Comparison of ENCODE assay signal across 23 mouse cellular contexts in the genomic region with DNA sequence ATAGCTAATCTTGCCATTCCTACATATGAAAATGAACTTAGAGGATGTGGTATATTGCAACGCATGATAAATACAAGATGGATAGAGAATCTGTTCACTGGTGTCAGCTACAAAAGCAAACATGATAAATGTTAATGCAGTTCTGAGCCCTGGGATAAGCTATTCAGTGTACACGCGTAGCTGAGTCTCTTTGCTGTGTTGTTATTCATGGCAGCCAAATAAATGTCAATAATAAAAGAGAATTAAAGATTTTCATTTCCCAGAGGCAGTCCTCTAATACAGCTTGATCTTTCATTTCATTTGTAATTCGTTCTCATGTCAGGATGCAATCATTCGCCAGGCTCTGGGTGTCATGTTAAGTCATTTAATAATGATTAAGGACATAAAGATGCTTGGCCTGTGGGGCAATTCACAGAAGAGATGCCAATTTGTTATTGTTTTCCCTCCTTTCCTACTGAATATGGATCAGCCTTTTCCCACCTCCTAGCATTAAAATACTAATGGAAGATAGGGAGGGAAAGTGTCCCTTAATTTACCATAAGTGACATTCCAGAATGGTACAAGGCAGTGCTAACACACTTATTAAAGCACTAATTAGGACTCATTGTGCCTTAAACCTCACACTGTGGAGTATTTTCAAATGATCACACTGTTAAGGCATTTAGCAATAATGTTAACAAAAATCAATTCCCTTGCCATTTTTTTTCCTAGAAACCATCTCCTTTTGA.
DNase-seq lines count a peak whose midpoint lies in the region; ATAC-seq and TF ChIP-seq lines count a peak whose summit lies in the region.
"Had no signal": no experiment of that assay in that cellular context is flagged by ENCODE, and none has a peak within 500 bp of the region (broad histone marks: within the 10 kb centered on the region; RNA-seq: fewer than 3 reads in every experiment).

No protein-coding gene starts in this region.

- peaks cover 10% of the 10 kb centered on the region for H3K4me1 ChIP-seq in midbrain, embryonic 13.5 days (replicated peaks)
- H3K4me1 ChIP-seq in midbrain, embryonic 11.5 days (ENCODE audit: control insufficient read depth, insufficient read depth, low read length), result no peaks in the 10 kb centered on the region
- H3K4me1 ChIP-seq in forebrain, embryonic 14.5 days (ENCODE audit: control insufficient read depth, insufficient read depth, low read length), result peaks cover 8% of the 10 kb centered on the region; the same call in 1 of the 2 replicates
- H3K4me1 ChIP-seq in forebrain, postnatal 0 days (ENCODE audit: insufficient read depth), result no peaks in the 10 kb centered on the region
- peaks cover 16% of the 10 kb centered on the region for H3K4me1 ChIP-seq in neural tube, embryonic 13.5 days (replicated peaks)
- H3K4me1 ChIP-seq in limb, embryonic 10.5 days, result no peaks in the 10 kb centered on the region
- H3K4me1 ChIP-seq: heart, embryonic 15.5 days; limb, embryonic 12.5 days had no signal

- no peak overlapping the region for H3K4me3 ChIP-seq in midbrain, embryonic 13.5 days (replicated peaks)
- no peak overlapping the region for H3K4me3 ChIP-seq in midbrain, embryonic 11.5 days (ENCODE audit: low read depth, low read length)
- H3K4me3 ChIP-seq in forebrain, embryonic 14.5 days (ENCODE audit: low read depth, low read length), result no peak overlapping the region
- H3K4me3 ChIP-seq in forebrain, postnatal 0 days (ENCODE audit: low read depth, low read length), result no peak overlapping the region
- H3K4me3 ChIP-seq in neural tube, embryonic 13.5 days, result no peak overlapping the region
- H3K4me3 ChIP-seq in limb, embryonic 10.5 days, result no peak overlapping the region
- H3K4me3 ChIP-seq: heart, embryonic 15.5 days; limb, embryonic 12.5 days; midbrain, embryonic 12.5 days had no signal

- H3K4me2 ChIP-seq in midbrain, embryonic 13.5 days (replicated peaks), result no peak overlapping the region
- no peak overlapping the region for H3K4me2 ChIP-seq in midbrain, embryonic 11.5 days
- no peak overlapping the region for H3K4me2 ChIP-seq in forebrain, embryonic 14.5 days (ENCODE audit: low read length)
- no peak overlapping the region for H3K4me2 ChIP-seq in forebrain, postnatal 0 days (ENCODE audit: low read depth)
- no peak overlapping the region for H3K4me2 ChIP-seq in neural tube, embryonic 13.5 days
- H3K4me2 ChIP-seq: heart, embryonic 15.5 days; limb, embryonic 12.5 days; liver, embryonic 11.5 days; midbrain, embryonic 12.5 days had no signal

- ATAC-seq in midbrain, embryonic 13.5 days, result 0 out of 2 replicates have a peak, but pooled peaks have one; percentile 11
- ATAC-seq in midbrain, embryonic 11.5 days (ENCODE audit: low FRiP score), result no peak
- ATAC-seq in forebrain, embryonic 14.5 days, result peak; percentile 80
- ATAC-seq in forebrain, postnatal 0 days, result peak; percentile 36; the same call in 1 of the 2 replicates
- ATAC-seq in neural tube, embryonic 13.5 days (ENCODE audit: low read depth), result peak; percentile 77
- ATAC-seq: liver, postnatal 0 days; Patski had no signal

- peak overlapping the region; percentile 44; the same call in 1 of the 2 replicates for H3K27ac ChIP-seq in midbrain, embryonic 13.5 days
- no peak overlapping the region for H3K27ac ChIP-seq in midbrain, embryonic 11.5 days (ENCODE audit: low read depth, low read length)
- H3K27ac ChIP-seq in forebrain, embryonic 14.5 days (ENCODE audit: low read depth, low read length), result peak overlapping the region; percentile 21; the same call in 1 of the 2 replicates
- no peak overlapping the region for H3K27ac ChIP-seq in forebrain, postnatal 0 days (ENCODE audit: low read depth, low read length)
- H3K27ac ChIP-seq in neural tube, embryonic 13.5 days (replicated peaks), result peak overlapping the region; percentile 67
- no peak overlapping the region for H3K27ac ChIP-seq in limb, embryonic 10.5 days
- H3K27ac ChIP-seq: heart, embryonic 15.5 days; limb, embryonic 12.5 days; midbrain, embryonic 12.5 days had no signal

- intact Hi-C loops in gastrocnemius, postnatal 36 days (cut with DNase I), result no loop called here

- H3K36me3 ChIP-seq in midbrain, embryonic 13.5 days, result no peaks in the 10 kb centered on the region
- no peaks in the 10 kb centered on the region for H3K36me3 ChIP-seq in midbrain, embryonic 11.5 days (ENCODE audit: control insufficient read depth, insufficient read depth, low read length)
- no peaks in the 10 kb centered on the region for H3K36me3 ChIP-seq in forebrain, embryonic 14.5 days (ENCODE audit: control insufficient read depth, insufficient read depth, low read length)
- H3K36me3 ChIP-seq in forebrain, postnatal 0 days (ENCODE audit: insufficient read depth), result no peaks in the 10 kb centered on the region
- H3K36me3 ChIP-seq in neural tube, embryonic 13.5 days, result peaks cover 5% of the 10 kb centered on the region; the same call in 1 of the 2 replicates
- H3K36me3 ChIP-seq in limb, embryonic 10.5 days, result peaks cover 13% of the 10 kb centered on the region

- no peaks in the 10 kb centered on the region for H3K9me3 ChIP-seq in midbrain, embryonic 13.5 days
- H3K9me3 ChIP-seq in midbrain, embryonic 11.5 days (ENCODE audit: control insufficient read depth, low read length), result no peaks in the 10 kb centered on the region
- no peaks in the 10 kb centered on the region for H3K9me3 ChIP-seq in forebrain, embryonic 14.5 days (replicated peaks; ENCODE audit: control insufficient read depth, low read length)
- no peaks in the 10 kb centered on the region for H3K9me3 ChIP-seq in forebrain, postnatal 0 days (ENCODE audit: low read length)
- H3K9me3 ChIP-seq in neural tube, embryonic 13.5 days, result no peaks in the 10 kb centered on the region
- 0 out of 2 replicates have a peak, but pooled peaks cover 2% of the 10 kb centered on the region for H3K9me3 ChIP-seq in limb, embryonic 10.5 days (replicated peaks)
- H3K9me3 ChIP-seq: G1E; heart, embryonic 15.5 days; midbrain, embryonic 12.5 days had no signal

- no peak for DNase-seq in midbrain, embryonic 11.5 days (ENCODE audit: low spot score, missing footprints)
- DNase-seq in forebrain, embryonic 14.5 days (ENCODE audit: low spot score), result peak; percentile 64
- DNase-seq in forebrain, postnatal 0 days, result peak; percentile 11
- no peak for DNase-seq in limb, embryonic 10.5 days (ENCODE audit: low spot score)
- DNase-seq in gastrocnemius, postnatal 36 days, result no peak
- DNase-seq: B cell, adult 2 months; cerebellum, adult 18-20 months; cerebellum, postnatal 14 days; heart, postnatal 36 days; kidney, adult 8-10 months; kidney, postnatal 25 days; layer of hippocampus, postnatal 36 days; liver, postnatal 0 days; lung, postnatal 10 days had no signal

- WGBS in midbrain, embryonic 13.5 days, result 53% methylated on average over 5 of the region's 5 CpGs
- 89% methylated on average over 5 of the region's 5 CpGs for WGBS in midbrain, embryonic 11.5 days
- 18% methylated on average over 5 of the region's 5 CpGs for WGBS in forebrain, embryonic 14.5 days
- 25% methylated on average over 5 of the region's 5 CpGs for WGBS in forebrain, postnatal 0 days
- 46% methylated on average over 5 of the region's 5 CpGs for WGBS in neural tube, embryonic 13.5 days
- WGBS in limb, embryonic 10.5 days, result 94% methylated on average over 5 of the region's 5 CpGs

- H3K9ac ChIP-seq in midbrain, embryonic 13.5 days (replicated peaks), result no peak overlapping the region
- H3K9ac ChIP-seq in midbrain, embryonic 11.5 days (ENCODE audit: low read length), result no peak overlapping the region
- H3K9ac ChIP-seq in forebrain, embryonic 14.5 days (ENCODE audit: low read length), result no peak overlapping the region
- no peak overlapping the region for H3K9ac ChIP-seq in forebrain, postnatal 0 days
- no peak overlapping the region for H3K9ac ChIP-seq in neural tube, embryonic 13.5 days
- H3K9ac ChIP-seq: heart, embryonic 15.5 days; limb, embryonic 12.5 days; liver, postnatal 0 days; midbrain, embryonic 12.5 days had no signal

- H3K27me3 ChIP-seq in midbrain, embryonic 13.5 days, result no peaks in the 10 kb centered on the region
- no peaks in the 10 kb centered on the region for H3K27me3 ChIP-seq in midbrain, embryonic 11.5 days (ENCODE audit: control insufficient read depth, insufficient read depth, low read length)
- no peaks in the 10 kb centered on the region for H3K27me3 ChIP-seq in forebrain, embryonic 14.5 days (replicated peaks; ENCODE audit: control insufficient read depth, insufficient read depth, low read length)
- H3K27me3 ChIP-seq in forebrain, postnatal 0 days (ENCODE audit: insufficient read depth, low read length), result no peaks in the 10 kb centered on the region
- no peaks in the 10 kb centered on the region for H3K27me3 ChIP-seq in neural tube, embryonic 13.5 days
- H3K27me3 ChIP-seq in limb, embryonic 10.5 days (ENCODE audit: low read depth, poor library complexity, severe bottlenecking), result no peaks in the 10 kb centered on the region
- H3K27me3 ChIP-seq: CH12.LX; heart, embryonic 15.5 days; limb, embryonic 12.5 days; midbrain, embryonic 12.5 days; Patski had no signal

- no peak for TF ChIP-seq CTCF in forebrain, postnatal 0 days (IDR thresholded peaks at IDR 0.05; ENCODE audit: low read depth)

Comparison
In these comparisons a context has a peak if more than half of its experiments do, and no peak if none do; other contexts are left out.
1. H3K27ac ChIP-seq: peak in midbrain, embryonic 13.5 days (single experiment), forebrain, embryonic 14.5 days (single experiment) and neural tube, embryonic 13.5 days (single experiment); none in midbrain, embryonic 11.5 days (single experiment), forebrain, postnatal 0 days (single experiment) and limb, embryonic 10.5 days (single experiment).
2. DNase-seq: peak in forebrain, embryonic 14.5 days (single experiment) and forebrain, postnatal 0 days (single experiment); none in midbrain, embryonic 11.5 days (single experiment), limb, embryonic 10.5 days (single experiment) and gastrocnemius, postnatal 36 days (0 of 2).